Mouse (Mus musculus) E14TG2a.4 (cell line): ENCODE data around the gene Jarid2.

Source experiments
- H3K27me3 ChIP-seq: 2 replicates; pipeline ENCODE4 v1.6.1; 2014; ENCODE audit warnings: low read length, control low read depth; ENCODE audit not compliant: insufficient read depth
- H3K36me3 ChIP-seq: 2 replicates; pipeline ENCODE4 v1.6.1; 2014; ENCODE audit warnings: low read length, control low read depth; ENCODE audit not compliant: insufficient read depth
- H3K4me1 ChIP-seq: replicated peaks from 2 replicates; pipeline ENCODE4 v1.6.1; 2014; ENCODE audit warnings: low read depth, low read length, control low read depth
- H3K4me3 ChIP-seq: replicated peaks from 2 replicates; pipeline ENCODE4 v1.5.1; 2014; ENCODE audit warnings: mild to moderate bottlenecking, low read length
- H3K9me3 ChIP-seq: 2 replicates; pipeline ENCODE4 v1.6.1; 2014; ENCODE audit warnings: low read length, control low read depth
- CTCF ChIP-seq: conservative IDR thresholded peaks from 2 replicates; pipeline ENCODE4 v1.5.1; 2014; ENCODE audit warnings: low read length
- NANOG ChIP-seq: IDR thresholded peaks from 2 replicates; pipeline ENCODE4 v1.6.1; 2014; ENCODE audit warnings: borderline replicate concordance, low read length, mixed read lengths
- POU5F1 ChIP-seq: IDR thresholded peaks from 2 replicates; pipeline ENCODE4 v1.6.1; 2014; ENCODE audit warnings: low read length, borderline replicate concordance

Jarid2 gene

DNA sequence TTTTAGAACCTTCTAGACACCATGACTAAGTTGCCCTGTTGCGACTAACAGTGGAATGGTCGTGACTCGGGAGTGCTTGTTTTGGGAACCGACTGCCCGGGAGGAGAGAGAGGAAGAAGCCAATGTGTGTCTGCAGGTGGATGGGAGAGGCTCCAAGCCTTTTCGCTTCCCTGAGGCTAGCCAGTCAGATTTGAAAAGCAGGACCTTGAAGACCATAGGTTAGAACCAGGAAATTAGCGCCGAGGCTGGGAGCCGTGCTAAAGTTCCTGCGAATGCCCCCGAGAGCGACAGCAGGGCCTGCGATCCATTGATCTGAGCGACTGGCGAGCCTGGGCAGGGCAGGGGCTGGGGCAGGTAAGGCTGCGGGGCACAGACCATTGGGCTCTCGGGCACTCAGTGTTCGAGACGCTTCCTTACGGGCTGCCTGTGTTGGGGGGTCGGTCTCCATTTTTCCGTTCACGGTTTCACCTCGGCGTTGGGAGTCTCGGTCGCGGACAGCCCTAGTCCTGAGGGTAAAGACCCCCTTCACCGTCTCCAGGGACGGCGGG, at the start of gene Jarid2:
Jarid2 (plus strand) TSS at position 51 of the 548 bp plus-strand sequence.
- peaks cover 52% of the 10 kb centered on the region for H3K4me1 ChIP-seq
- H3K36me3 ChIP-seq, result peaks cover 15% of the 10 kb centered on the region
- no peak for TF ChIP-seq NANOG
- TF ChIP-seq POU5F1, result no peak
- TF ChIP-seq CTCF, result no peak
- no peaks in the 10 kb centered on the region for H3K27me3 ChIP-seq
- no peaks in the 10 kb centered on the region for H3K9me3 ChIP-seq
- peak within 1 kb of the TSS; percentile 95 for H3K4me3 ChIP-seq

DNA sequence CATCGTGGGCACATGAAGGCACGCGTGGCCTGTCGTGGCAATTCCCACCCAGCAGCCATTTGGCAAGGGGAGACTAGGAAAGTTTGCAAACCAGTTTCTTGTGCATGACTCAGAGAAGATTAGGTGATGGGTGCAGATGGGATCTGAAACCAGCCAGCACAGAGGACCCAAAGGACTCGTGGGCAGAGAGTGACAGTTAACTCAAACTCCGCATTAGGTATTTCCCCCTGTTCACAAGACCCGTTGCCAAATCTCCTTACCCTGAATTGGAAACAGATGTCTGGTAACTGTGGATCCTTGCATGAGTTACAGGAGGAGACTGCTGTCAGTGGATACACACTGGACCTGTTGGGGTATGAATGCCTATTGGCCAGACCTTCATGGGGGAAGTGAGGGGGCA, 48.2 kb upstream of the Jarid2 start:
- H3K4me1 ChIP-seq, result peaks cover 83% of the 10 kb centered on the region
- no peaks in the 10 kb centered on the region for H3K36me3 ChIP-seq
- no peaks in the 10 kb centered on the region for H3K27me3 ChIP-seq
- no peaks in the 10 kb centered on the region for H3K9me3 ChIP-seq
- TF ChIP-seq NANOG (no peak), POU5F1 (no peak), CTCF (no peak)
- peak overlapping the region; percentile 21 for H3K4me3 ChIP-seq

DNA sequence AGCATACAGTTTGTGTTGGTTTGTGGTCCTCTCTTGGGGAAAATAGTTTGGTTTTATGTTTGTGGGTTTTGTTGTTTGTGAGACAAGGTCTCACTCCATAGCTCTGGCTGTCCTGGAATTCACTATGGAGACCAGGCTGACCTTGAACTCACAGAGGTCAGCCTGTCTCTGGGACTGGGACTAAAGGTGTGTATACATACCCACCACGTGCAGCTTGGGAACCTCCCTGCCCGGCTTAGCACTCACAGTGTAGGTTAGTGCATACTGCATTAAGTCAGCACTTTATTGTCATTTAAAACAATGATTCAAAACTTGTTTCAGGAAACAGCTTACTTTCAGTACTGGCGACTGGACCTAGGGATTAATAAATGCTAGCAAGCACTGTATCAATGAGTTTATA, 41.1 kb upstream of the Jarid2 start:
- Histone ChIP-seq H3K9me3 (no peaks in the 10 kb centered on the region), H3K4me3 (no peak overlapping the region), H3K27me3 (no peaks in the 10 kb centered on the region), H3K4me1 (peaks cover 68% of the 10 kb centered on the region), H3K36me3 (no peaks in the 10 kb centered on the region)
- no peak for TF ChIP-seq CTCF
- TF ChIP-seq NANOG, result no peak
- no peak for TF ChIP-seq POU5F1

DNA sequence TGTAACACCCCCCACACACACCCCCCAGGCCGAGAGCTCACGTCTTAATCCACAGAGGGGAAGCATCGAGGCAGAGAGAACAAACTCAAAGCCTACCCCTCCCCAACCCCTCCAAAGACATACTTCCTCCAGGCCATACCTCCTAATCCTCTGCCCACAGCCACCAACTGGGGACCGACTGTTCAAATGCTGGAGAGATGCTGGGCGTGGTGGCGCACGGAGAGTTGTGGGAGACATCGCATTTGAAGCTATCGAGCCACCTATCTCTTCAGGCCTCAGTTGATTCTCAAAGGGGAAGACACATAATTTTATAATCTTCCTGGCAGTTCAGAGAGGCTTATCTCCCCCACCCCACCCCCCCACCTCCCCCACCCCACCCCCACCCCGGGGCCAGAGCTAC, 31.6 kb upstream of the Jarid2 start:
- no peaks in the 10 kb centered on the region for H3K9me3 ChIP-seq
- H3K27me3 ChIP-seq, result no peaks in the 10 kb centered on the region
- no peak for TF ChIP-seq POU5F1
- no peak for TF ChIP-seq NANOG
- no peak for TF ChIP-seq CTCF
- no peaks in the 10 kb centered on the region for H3K36me3 ChIP-seq
- H3K4me1 ChIP-seq, result peaks cover 94% of the 10 kb centered on the region
- peak overlapping the region; percentile 49; the same call in 1 of the 2 replicates for H3K4me3 ChIP-seq

DNA sequence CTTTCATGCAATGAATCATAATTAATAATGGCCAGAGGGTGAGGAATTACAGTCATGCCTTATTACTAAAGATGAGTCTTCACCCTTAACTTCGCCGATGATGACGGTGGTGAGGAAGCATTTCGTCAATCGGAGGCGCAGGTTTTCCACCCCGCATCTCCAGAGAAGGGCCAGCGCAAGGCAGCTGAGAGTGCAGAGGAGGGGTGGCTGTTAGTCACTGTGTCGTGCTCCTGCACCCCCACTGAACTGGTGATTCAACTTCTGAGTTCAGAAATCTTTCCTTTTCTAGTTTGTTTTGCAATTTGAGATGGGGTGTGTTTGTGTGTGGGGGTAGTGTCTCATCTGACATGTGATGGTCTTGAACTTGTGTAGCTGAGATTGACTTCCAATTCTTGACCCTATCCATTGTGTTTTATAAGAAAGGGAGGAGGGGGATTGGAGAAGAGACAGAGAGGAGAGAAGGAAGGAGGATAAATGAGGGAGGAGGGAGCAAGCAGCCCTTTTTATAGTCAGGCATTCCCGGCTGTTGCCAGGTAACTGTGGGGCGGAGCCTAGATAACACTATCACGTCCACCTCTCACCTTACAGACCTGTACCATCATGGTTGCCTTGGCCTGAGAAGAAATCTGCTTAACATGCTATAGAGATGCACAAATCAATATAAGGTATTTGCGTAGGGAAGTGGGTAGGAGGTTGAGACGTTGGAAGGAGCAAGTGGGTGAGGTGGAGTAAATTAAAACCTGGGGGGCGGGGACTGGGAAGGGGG, 25.1 kb upstream of the Jarid2 start:
- no peaks in the 10 kb centered on the region for H3K27me3 ChIP-seq
- peaks cover 86% of the 10 kb centered on the region for H3K4me1 ChIP-seq
- H3K4me3 ChIP-seq, result peak overlapping the region; percentile 81
- TF ChIP-seq CTCF (no peak), NANOG (no peak), POU5F1 (no peak)
- no peaks in the 10 kb centered on the region for H3K9me3 ChIP-seq
- no peaks in the 10 kb centered on the region for H3K36me3 ChIP-seq

DNA sequence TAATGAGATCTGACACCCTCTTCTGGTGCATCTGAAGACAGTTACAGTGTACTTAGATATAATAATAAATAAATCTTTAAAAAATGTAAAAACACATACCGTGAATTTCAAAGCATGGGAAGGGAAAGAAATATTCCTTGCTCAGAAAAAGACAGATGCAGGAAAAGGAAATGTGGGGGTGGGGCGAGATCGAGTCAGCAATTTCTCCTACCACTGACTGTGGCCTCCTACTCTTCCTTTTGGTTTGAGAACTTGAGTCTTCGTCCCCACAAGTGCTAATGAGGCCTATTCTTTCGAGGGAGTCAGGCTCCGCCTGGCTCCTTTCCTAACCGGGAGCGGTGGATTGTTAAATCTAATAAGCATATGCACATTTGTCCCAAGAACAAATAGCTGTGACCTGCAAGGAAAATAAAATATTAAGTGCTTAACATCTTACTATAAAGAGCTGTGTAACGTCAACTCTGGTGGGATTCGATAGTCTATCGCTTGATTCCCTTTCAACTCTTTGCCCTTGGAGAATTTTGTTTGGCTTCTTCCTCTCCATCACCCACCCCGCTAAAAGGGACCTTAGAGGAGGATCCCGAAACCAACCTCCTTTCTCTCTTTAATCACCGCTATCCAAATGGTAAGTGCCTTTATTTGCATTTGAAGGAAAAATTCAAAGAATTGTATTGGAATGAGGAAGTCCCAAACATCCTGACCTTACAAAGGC, 24.1 kb upstream of the Jarid2 start:
- H3K4me3 ChIP-seq, result peak overlapping the region; percentile 81
- no peaks in the 10 kb centered on the region for H3K36me3 ChIP-seq
- H3K27me3 ChIP-seq, result no peaks in the 10 kb centered on the region
- TF ChIP-seq POU5F1 (peak; percentile 98), CTCF (no peak), NANOG (peak; percentile 98)
- H3K9me3 ChIP-seq, result no peaks in the 10 kb centered on the region
- H3K4me1 ChIP-seq, result peaks cover 86% of the 10 kb centered on the region

DNA sequence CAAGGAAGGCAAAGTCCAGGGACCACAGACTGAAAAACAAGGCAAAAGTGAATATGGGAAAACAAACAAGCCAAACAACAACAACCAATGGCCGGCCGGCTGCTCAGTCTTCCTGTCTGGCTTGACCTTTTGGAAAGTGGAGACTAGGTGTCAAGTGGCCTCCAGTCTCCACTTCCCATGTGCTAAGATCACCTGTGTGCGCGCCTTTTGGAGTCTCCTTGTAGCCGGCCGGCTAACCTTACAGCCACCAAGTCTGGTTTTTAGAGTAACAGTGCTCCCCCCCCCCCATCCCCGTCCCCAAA, 23.6 kb upstream of the Jarid2 start:
- H3K4me1 ChIP-seq, result peaks cover 86% of the 10 kb centered on the region
- peak overlapping the region; percentile 63 for H3K4me3 ChIP-seq
- no peak for TF ChIP-seq NANOG
- TF ChIP-seq POU5F1, result no peak
- TF ChIP-seq CTCF, result no peak
- H3K27me3 ChIP-seq, result no peaks in the 10 kb centered on the region
- no peaks in the 10 kb centered on the region for H3K9me3 ChIP-seq
- no peaks in the 10 kb centered on the region for H3K36me3 ChIP-seq

DNA sequence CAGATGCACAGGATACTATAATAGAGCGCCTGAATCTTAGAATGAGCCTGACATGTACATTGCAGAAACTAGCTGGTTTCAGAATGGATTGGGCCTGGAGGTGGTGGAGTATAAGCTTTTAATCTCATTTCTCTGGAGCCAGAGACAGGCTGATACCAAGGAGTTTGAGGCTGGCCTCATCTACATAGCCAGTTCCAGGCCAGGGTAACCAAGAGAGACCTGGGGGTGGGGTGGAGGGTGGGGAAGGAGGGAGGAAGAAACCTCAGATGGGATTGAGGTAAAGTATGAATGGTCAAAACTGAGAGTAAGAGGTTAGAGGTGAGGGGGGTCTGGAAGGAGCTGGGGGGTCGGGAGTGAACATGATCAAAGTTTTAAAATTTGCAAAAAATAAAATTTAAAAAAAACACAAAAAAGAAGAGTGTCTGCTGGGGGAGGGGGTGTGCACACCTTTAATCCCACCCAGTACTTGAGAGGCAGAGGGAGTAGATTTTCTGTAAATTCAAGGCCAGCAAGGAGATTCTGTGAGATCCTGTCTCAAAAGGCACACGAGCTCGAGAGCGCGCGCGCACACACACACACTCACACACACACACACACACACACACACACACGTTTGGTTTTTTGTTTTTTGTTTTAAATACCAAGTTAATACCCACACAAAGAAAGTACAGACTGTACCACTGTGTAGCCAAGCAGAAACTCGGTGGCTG, 22.9 kb upstream of the Jarid2 start:
- H3K4me3 ChIP-seq, result peak overlapping the region; percentile 63
- H3K36me3 ChIP-seq, result no peaks in the 10 kb centered on the region
- peaks cover 86% of the 10 kb centered on the region for H3K4me1 ChIP-seq
- H3K9me3 ChIP-seq, result no peaks in the 10 kb centered on the region
- no peaks in the 10 kb centered on the region for H3K27me3 ChIP-seq
- TF ChIP-seq POU5F1, result no peak
- no peak for TF ChIP-seq NANOG
- no peak for TF ChIP-seq CTCF

DNA sequence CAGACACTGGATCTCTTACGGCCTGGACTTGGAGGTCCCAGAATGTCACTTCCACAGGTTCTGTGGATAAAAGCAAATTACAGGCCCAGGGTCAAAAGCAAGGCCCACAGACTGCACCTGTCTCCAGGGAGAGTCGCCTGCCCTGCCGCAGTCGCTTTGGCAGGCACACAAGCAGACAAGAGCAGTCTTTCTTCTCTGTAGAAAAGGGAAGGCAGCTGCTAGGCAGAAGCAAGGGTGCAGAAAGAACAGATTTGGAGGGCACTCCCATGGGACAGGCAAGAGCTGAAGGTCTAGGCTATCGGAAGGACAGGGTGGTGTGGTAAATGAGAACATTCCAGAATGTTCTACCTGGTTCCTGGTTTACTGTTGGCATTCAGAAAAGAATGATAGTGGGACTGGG, 22.1 kb upstream of the Jarid2 start:
- TF ChIP-seq POU5F1 (no peak), CTCF (no peak), NANOG (no peak)
- H3K4me1 ChIP-seq, result peaks cover 86% of the 10 kb centered on the region
- H3K4me3 ChIP-seq, result peak overlapping the region; percentile 63
- no peaks in the 10 kb centered on the region for H3K9me3 ChIP-seq
- no peaks in the 10 kb centered on the region for H3K27me3 ChIP-seq
- H3K36me3 ChIP-seq, result no peaks in the 10 kb centered on the region
